Mouse (Mus musculus) brown adipose tissue, adult 24 weeks (tissue): ENCODE measurements around the gene Gpr25. TPM values are rescaled to one million over a fixed set of nuclear protein-coding genes. Genes with fewer than 3 reads are reported as not detected.

ENCODE experiments used
- H3K27ac ChIP-seq: fragments of 200-500 bp; replicated peaks from 2 replicates; pipeline ENCODE4 v1.5.1; 2012; ENCODE audit warnings: low read depth, mild to moderate bottlenecking, low read length
- H3K4me1 ChIP-seq: fragments of 200-500 bp; 2 replicates; pipeline ENCODE4 v1.6.1; 2012; ENCODE audit warnings: low read length, mixed read lengths; ENCODE audit not compliant: control insufficient read depth, insufficient read depth, insufficient read length
- H3K4me3 ChIP-seq: fragments of 200-500 bp; 2 replicates; pipeline ENCODE4 v1.5.1; 2012; ENCODE audit warnings: low read depth, mild to moderate bottlenecking, low read length, moderate library complexity; ENCODE audit not compliant: insufficient read depth
- polyA plus RNA-seq: library from polyadenylated mRNA; stranded (reverse); fragments of >200 nt; gene quantifications from 2 replicates; pipeline ENCODE4 v1.2.4, GENCODE M21; 2012; ENCODE audit not compliant: missing spikeins, insufficient read depth, insufficient read length

The Gpr25 gene
- polyA plus RNA-seq, 1 experiment: not detected

- Histone ChIP-seq H3K27ac (no peak overlapping the region), H3K4me1 (no peaks in the 10 kb centered on the region), H3K4me3 (no peak overlapping the region)
These were observed 34.0 kb downstream of the Gpr25 start for GRCm38 (mm10) chr1:136226626-136227025.

- H3K4me3 ChIP-seq: no peak overlapping the region
- H3K4me1 ChIP-seq: no peaks in the 10 kb centered on the region
- no peak overlapping the region for H3K27ac ChIP-seq
These were observed 34.8 kb downstream of the Gpr25 start for GRCm38 (mm10) chr1:136225846-136226245.

GRCm38 (mm10) chr1:136223758-136224342 lies 36.8 kb downstream of the Gpr25 start:
- Histone ChIP-seq H3K4me1 (no peaks in the 10 kb centered on the region), H3K4me3 (no peak overlapping the region), H3K27ac (no peak overlapping the region)

- no peak overlapping the region for H3K4me3 ChIP-seq
- H3K4me1 ChIP-seq: no peaks in the 10 kb centered on the region
- no peak overlapping the region for H3K27ac ChIP-seq
These were observed 38.3 kb downstream of the Gpr25 start for GRCm38 (mm10) chr1:136222386-136222785.

- Histone ChIP-seq H3K4me1 (no peaks in the 10 kb centered on the region), H3K27ac (no peak overlapping the region), H3K4me3 (no peak overlapping the region)
These were observed 40.4 kb downstream of the Gpr25 start for GRCm38 (mm10) chr1:136220037-136220871.

GRCm38 (mm10) chr1:136214304-136214703 lies 46.4 kb downstream of the Gpr25 start:
- H3K27ac ChIP-seq: no peak overlapping the region
- H3K4me1 ChIP-seq: no peaks in the 10 kb centered on the region
- H3K4me3 ChIP-seq: no peak overlapping the region

- H3K27ac ChIP-seq: no peak within 1 kb of the TSS
- no peak within 1 kb of the TSS for H3K4me3 ChIP-seq
These were observed 47.9 kb downstream of the Gpr25 start, which contains the start of gene Mroh3 for GRCm38 (mm10) chr1:136212803-136213202. Gene Mroh3, minus strand, starts transcription at chr1:136212828.

More at GRCm38 (mm10) chr1:136212803-136213202, 47.9 kb downstream of the Gpr25 start, which contains the start of gene Mroh3:
- H3K4me1 ChIP-seq: no peaks in the 10 kb centered on the region

Other genes with a start within 250 kb of the Gpr25 start
- gene Ascl5, start 210.1 kb downstream of the Gpr25 start, polyA plus RNA-seq: not detected in 2 replicates
- gene Cacna1s, start 208.1 kb downstream of the Gpr25 start, polyA plus RNA-seq: 3.4 and 11.1 TPM in 2 replicates
- gene Kif21b, start 129.5 kb downstream of the Gpr25 start, polyA plus RNA-seq: 1.3 TPM in 2 replicates
- gene Mroh3, start 48.0 kb downstream of the Gpr25 start, polyA plus RNA-seq: not detected in 2 replicates
- not detected in 2 replicates for gene Inava, start 26.6 kb downstream of the Gpr25 start, polyA plus RNA-seq
- 23.2 and 27.0 TPM in 2 replicates for gene Camsap2, start 85.2 kb upstream of the Gpr25 start, polyA plus RNA-seq
- gene Ddx59, start 154.4 kb upstream of the Gpr25 start, polyA plus RNA-seq: 16.5 and 17.6 TPM in 2 replicates
- gene Kif14, start 205.5 kb upstream of the Gpr25 start, polyA plus RNA-seq: not detected in 2 replicates